Mouse (Mus musculus) adrenal gland, postnatal 4 days (tissue): ENCODE results near the gene Ggt5. TPM values are rescaled to one million over a fixed set of nuclear protein-coding genes. Genes with fewer than 3 reads are reported as not detected.
"Not testable (repeated sequence)": the region's sequence is repeated elsewhere in the genome, so short reads cannot be mapped to it uniquely, and the experiment has no call there.

ENCODE experiments used
- DNase-seq, 2 experiments: peaks; one replicate each; pipeline ENCODE4 v3.0.0; 2021 to 2022; ENCODE audit warnings: low spot score in 2 of 2, mixed read lengths in 2 of 2
- total RNA-seq, 2 experiments: library from RNA; stranded (reverse); gene quantifications; 2 replicates each; pipeline ENCODE4 v1.2.3; 2021

Gene Ggt5
- total RNA-seq, 2 experiments from 2014 or later = 11.2 to 14.0 TPM

DNA sequence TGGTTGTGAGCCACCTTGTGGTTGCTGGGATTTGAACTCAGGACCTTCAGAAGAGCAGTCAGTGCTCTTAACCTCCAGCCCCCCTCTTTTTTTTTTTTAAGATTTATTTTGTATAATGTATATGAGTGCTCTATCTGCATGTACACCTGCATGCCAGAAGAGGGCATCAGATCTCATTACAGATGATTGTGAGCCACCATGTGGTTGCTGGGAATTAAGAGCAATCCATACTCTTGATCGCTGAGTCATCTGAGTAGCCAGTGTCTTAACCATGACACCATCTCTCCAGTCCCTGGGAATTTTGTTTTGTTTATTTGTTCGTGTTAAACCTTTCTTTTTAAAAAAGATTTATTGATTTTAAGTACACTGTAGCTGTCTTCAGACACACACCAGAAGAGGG lies 22.4 kb upstream of the Ggt5 start:
- not testable (repeated sequence) for DNase-seq

DNA sequence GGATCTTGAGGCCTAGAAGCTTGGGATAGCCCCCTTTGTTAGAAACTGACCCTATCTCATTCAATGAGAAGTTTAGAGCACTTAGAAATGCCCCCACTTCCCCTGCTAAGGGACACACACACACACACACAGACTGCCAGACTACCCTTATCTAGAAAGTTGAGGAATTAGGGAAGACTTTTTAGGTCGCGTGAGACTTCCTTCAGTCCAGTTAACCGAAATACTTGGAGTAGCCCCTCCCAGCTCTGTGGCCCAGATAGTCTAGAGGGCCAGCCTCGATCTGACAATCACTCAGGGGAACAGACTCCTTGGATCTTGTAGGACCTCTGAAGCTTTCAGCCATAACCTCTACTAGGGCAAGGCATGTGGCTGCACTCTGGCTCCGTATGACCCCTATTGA lies 21.1 kb upstream of the Ggt5 start:
- no peak for DNase-seq

DNA sequence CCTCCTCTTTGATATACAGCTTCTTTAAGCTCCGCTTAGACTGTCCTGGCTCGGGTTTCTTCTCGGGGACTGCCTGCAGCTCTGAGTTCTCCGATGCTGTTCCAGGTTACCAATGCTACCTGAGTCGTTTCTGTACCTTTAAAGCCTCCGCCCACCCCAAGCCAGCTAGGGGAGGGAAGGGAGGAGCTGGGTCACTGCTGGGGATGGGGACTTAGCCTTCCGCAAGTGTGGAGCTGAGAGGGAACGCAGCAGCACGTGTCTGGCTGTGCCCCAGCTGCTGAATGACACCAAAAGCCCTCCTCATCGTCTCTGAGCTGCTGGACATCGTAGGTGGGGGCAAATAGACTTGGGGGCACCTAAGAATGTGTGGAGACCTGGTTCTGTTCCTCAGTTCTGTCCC lies 20.7 kb upstream of the Ggt5 start:
- DNase-seq = no peak

DNA sequence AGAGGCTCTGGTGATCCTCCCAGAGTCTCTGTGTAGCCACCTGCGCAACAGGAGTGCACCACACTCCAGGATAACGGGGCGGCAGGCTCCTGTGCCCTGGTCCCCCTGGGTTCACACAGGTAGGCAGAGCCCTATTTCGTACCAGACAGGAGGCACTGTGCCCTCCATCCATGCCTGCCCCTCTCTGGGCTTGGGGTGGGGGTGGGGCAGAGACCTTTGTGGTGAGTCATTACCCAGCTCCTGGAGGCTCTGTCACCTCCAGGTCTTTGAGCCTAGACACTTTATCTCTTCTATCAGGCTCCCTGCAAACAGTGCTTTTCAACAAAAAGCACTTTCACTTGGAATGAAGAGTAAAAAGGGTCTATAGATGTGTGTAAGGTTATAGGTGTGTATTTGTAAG lies 20.3 kb upstream of the Ggt5 start:
- DNase-seq = no peak

DNA sequence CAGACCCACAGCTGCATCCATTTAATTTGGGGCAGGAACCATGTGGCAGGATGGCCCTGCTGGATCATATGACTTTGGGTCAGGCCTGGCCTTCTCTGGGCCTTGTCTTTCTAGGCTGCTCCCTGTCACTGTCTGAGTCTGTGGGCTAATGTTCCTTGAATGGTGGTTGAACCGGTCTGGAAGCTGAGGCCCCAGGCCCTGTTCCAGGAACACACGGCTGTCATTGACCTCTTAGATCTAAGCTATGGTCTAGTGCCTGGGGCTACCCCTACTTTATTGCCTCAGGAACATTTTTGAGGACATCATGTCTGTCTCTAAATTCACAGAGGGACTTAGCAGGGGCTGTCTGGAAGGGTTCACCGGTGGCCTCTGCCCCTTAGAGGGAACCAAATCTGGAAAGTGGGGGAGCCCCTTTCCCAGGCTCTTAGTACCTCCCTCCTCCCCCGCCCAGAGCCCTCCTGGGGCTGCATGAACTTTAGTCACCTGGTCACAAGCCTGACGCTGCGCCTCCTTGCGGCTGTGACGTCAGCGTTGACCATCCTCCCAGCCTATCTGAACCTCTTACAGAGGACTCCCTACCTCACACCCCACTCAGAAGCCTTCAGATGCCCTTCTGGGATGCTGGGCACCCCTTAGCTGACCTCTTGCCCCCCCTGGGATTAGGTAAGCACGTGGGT lies 18.0 kb upstream of the Ggt5 start:
- DNase-seq = no peak

DNA sequence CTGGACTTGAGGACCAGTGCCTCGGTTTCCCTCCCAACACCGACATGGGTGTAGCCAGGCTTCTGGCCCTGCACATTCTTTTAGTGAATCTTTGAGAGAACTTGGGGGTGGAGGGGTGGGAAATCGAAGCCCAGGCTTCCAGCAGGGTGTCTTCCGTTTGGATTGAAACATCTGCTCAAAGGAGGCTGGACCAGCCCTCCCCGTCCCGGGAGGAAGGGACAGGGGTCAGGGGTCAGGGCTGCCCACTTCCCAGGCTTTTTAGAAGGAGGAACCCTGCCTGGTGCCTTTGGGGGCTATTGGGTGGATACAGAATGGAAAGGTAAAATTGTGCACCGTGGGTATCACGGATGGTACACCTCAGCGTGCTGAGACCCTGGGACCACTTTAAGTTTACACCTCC lies 17.2 kb upstream of the Ggt5 start:
- no peak for DNase-seq

DNA sequence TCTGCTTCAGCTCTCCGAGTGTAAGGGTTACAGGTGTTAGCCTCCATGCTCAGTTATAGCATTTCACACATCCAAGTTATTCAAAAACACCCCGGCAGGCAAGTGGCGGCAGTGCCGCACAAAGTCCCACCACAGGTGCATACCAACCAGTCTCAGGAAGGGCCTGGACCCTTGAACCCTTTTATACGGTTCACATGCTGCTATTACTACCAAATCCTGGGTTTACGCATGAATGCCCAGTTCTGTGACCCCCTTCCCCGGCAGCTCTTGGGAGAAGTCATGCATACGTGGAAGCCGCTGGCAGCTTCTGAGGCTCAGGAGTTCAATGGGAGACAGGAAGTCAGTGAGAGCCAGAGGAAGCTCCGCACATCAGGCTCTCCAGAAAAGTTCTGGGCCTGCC lies 16.0 kb upstream of the Ggt5 start:
- no peak for DNase-seq

DNA sequence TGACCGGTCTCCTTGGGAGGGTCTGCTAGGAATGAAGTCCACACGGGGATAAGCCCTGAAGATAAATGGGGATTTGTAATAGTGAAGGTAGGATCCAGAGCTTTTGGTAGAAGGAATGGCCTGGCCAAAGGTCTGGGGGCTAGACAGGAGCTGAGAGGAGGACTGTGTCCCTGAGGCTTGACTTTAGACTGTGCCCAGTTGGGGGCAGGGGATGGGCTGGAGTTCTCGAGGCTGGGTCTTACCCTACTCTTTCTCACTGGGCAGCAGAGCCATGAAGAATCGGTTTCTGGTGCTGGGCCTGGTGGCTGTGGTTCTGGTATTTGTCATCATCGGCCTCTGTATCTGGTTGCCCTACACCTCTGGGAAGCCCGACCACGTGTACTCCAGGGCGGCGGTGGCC lies 15.2 kb upstream of the Ggt5 start:
- no peak for DNase-seq

DNA sequence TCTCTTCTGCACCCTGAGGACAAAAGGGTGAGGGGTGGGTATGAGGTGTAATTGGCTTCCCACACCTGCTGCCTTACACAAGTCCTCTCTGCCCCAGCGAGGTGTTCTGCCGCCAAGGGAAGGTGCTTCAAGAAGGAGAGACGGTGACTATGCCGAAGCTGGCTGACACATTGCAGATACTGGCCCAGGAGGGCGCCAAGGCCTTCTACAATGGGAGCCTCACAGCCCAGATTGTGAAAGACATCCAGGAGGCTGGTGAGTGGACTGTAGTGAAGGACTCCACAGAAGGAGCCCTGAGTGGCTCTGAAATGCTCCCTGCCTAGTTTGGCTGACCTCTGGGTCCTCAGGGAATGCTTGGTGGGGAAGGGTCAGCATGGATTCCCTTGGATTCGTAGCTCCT lies 10.0 kb upstream of the Ggt5 start:
- DNase-seq = no peak

DNA sequence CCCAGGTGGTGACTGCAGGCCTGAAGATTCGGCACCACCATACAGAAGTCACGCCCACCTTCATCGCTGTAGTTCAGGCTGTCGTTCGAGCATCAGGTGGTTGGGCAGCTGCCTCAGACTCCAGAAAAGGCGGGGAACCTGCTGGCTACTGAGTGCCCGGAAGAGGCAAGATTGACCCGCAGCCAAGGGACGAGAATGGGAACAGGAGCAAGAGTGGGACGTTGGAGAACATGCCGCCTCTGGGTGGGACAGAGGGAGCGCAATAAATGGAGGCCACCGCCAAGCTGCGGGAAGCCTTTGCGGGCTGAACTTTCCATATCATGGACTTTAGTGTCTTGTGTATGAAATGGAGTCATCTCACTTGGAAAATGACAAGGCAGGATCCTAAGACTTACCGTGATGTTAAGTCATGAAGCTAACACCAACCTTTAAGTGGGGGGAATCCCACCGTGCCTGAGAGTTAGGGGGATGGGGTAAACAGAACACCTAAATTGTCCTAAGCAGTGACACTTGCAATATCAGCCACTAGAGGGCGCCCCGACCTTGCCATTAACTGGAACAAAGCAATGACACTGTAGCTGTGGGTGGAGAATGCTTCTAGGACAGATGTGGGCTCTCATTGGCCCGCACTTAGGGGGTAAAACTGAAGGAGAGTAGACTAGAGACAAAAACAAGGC lies 3.1 kb upstream of the Ggt5 start:
- DNase-seq = peak; percentile 76 to 81

DNA sequence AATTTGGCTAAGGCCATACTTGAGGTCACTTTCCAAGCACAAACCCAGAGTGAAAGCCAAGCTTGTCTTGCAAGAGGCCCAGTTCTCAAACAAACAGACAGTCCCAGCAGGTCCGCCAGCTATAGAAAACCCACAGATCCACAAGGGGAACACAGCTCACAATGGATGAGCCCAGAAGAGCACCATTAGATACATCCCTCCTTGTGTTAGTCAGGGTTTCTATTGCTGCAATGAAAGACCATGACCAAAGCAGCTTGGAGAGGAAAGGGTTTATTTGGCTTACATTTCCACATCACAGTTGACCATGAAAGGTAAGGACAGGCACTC lies 2.6 kb upstream of the Ggt5 start:
- DNase-seq = no peak

DNA sequence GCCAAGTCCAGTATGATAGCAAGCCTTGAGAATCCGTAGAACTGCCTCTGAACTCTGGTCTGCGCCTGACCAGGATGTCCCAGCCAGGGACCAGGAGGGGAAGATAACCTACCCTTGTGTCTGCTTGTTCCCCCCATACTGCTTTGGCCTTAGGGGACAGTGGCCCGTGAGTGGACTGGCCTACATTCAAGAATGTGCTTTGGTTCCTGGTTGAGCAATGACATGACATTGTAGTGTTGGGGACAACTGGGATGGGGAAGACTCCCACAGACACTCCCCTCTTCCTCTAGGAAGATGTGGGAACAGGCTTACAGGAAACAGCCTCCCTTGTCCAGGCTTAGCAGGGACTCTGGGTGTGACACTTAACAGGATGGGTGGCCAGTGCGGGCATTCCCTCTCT lies 1.4 kb upstream of the Ggt5 start:
- no peak for DNase-seq

DNA sequence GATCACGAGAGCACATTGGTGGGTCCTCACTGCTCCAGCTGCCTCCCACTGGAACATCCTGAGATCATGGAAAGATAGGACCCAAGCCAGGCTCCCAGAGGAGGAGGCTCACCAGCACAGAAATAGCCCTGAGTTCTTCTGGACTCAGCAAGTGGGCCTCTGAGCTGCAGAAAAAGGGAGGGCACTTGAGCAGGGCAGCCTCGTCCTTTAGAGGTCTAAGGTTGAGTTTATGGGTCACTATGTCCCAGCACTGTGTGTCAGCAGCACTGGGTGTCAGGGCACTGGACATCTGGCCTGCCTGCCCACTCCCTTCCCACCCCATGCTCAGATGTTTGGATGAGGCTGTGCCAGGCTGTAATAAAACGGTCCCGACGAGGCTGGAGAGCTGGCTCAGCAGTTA lies 804 bp upstream of the Ggt5 start:
- no peak for DNase-seq

DNA sequence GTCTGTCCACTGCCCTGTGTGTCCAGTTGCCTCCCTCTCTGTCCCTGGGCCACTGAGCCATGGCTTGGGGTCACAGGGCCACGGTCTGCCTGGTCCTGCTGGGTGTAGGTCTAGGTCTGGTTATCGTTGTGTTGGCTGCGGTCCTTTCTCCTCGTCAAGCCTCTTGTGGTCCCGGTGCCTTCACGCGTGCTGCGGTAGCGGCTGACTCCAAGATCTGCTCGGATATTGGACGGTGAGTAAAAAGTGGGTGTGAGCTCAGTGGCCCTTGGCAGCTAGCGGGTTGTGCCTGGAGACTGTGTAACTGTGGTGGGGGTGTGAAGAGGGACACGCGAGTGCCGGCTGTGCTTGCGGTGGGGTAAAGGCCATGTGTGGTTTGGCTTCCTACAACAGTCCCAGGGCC lies 511 bp downstream of the Ggt5 start:
- no peak for DNase-seq

DNA sequence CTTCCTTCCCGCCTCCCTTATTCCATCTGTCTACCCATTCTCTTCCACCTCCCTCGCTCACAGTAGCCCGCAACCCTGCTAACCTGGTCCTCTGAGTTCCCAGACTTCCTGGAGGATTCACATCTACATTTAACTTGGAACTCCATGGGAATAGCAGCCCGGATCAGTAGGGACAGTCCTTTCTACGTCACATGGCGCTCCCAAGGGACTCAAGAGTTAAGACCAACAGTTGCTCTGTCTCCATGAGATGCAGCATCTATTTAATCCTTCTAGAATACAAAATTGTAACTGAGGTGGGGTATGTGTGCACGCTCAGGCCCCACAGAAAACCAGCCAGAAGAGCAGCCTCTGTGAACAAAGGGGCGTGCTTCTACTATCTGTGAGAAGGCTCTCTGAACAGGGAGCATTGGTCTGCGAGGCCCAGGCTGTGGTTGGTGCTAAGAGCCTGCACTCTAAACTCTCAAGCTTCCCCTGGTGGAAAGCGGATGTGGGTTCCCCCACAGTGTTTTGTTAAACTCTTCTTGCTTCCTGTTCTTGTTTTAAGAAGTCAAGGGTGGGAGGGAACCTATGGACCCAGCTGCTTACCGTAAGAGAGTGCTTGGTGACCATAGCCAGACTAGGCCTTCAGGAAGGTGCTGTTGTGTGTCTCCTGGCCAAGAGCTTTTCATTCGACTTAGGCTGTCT lies 2.2 kb downstream of the Ggt5 start:
- DNase-seq = no peak

DNA sequence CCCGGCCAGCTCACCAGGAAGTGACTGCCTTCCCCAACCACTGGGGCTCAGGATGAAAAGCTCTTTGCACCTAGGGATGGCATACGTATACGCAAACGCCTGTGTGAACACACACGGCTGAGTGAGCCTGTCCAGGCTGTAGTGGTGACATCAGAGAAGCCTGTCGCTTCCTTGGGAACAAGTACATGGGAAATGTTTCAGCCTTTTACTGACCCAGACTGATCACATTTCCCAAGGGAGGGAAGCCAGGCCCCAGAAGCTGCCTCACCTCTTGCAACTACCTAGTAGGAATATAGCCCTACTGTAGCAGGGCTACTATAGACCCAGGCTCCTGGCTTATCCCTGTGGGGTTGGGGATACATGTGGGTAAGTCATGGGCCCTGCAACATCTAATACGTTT lies 3.4 kb downstream of the Ggt5 start:
- no peak for DNase-seq

DNA sequence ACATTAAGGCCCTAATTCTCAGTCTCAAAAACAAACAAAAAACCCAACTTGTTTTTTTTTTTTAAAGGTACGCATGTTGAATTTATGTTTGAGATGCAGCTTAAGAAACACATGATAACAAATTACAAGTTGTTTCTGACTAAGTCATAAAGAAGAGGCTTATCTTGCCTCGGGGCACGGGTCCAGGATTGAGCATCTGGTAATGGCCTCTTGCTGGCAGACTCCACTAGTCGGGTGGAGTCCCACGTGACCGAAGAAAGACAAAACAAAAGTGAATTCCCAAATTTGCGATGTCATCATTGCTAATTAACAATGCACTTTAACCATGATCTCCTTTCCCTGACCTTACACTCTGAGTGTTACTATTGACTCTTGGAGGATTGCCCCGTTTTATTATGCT lies 6.8 kb downstream of the Ggt5 start:
- DNase-seq = no peak

DNA sequence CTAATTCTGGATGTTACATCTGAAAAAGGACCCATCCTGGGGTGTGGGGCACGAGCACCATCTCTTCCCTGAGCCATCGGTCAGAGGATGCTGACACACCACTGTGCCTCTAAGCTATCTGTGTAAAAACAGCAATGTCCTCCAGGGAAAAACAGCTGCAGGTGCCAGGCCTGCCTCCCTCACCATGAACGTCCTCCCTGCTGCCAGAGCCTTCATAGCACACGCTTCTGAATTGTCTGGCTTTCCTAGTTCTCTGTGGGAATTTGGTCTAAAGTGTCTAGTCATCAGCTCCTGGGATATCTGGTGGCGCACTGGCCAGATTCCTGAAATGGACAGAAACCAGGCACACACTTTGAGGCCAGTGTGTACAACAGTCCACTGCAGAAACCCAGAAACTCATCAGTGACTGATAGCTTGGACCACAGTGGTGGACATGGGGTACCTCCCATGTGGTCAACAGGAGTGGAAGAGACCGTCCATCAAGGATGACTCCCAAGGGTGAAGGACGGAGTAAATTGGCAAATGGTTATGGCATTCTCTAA lies 11.1 kb downstream of the Ggt5 start:
- DNase-seq = no peak

DNA sequence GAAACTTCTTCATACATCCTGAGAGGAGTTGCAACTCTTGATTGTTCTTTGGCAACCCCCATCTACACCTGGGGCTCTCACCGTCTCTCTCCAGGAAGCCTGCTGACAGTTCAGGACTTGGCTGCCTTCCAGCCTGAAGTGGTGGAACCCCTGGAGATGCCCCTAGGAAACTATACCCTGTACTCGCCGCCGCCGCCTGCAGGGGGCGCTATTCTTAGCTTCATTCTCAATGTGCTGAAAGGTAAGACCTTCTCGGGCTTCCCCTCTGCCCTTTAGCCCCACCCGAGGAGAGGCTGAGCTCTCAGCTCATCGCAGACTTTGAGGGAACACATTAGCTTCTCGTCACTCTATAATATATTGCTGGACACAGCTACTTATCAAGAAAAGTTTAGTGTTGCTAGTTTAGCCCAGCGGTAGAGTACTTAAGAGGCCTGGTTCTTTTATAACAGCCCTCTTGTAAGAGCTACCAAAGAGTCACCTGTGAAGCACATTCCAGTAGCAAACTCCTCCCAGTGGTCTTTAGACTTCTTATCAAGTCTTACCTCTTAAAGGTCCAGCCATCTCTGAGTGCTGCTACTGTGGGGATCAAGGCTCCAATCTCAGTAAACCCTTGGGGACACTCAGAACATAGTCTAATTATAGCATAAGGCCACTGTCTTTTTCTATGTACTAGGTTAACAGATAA lies 16.2 kb downstream of the Ggt5 start:
- no peak for DNase-seq

DNA sequence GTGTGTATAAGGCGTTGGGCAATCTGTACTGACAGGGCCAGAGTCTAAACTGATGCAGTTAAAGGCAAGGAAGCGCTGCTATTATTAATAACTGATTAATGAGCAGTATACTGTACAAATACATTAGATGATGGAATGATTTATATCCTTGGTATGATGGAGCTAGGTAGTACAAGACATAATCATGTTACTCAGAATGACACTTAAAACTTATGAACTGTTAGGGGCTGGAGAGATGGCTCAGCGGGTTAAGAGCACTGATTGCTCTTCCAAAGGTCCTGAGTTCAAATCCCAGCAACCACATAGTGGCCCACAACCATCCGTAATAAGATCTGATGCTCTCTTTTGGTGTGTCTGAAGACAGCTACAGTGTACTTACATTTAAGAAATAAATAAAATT lies 18.1 kb downstream of the Ggt5 start:
- DNase-seq = no peak

DNA sequence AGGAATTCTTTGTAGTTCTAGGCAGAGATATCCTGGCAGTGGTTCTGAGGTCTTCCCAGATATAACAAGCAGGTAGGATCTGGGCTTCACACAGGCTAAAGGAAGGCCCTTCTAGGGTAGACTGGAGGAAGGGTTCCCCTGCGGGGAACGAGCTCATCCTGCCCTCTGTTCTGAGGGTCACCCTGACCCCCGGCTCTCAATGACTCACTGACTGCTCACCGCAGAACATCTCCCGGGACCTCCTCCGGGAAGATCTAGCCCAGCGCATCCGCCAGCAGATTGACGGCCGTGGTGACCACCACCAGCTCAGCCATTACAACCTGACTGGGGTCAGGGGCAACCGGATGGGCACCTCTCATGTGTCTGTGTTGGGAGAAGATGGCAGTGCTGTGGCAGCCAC lies 19.8 kb downstream of the Ggt5 start:
- DNase-seq = no peak

DNA sequence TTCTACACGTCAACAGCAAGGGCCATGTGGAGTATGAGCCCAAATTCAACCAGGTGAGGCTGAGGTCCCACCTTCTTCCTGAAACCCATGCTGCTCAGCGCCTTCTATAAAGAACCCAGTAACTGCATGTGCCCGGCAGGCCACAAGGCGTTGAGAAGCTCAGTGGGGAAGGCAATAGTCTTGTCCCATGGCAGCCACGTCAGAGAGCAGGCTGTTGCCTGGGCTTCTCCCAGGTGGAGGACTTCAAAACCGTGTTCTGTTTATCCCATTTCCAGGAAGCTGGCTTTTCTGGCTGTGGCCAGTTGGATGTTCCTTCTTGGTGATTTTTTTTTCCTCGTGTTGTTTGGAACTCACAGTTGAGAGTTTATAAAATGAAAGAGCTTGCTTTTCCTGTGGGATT lies 21.3 kb downstream of the Ggt5 start:
- DNase-seq = no peak
